Mouse (Mus musculus) gastrocnemius, postnatal 36 days (tissue): Measurements from ENCODE around the gene Oscar. TPM values are rescaled to one million over a fixed set of nuclear protein-coding genes. Genes with fewer than 3 reads are reported as not detected.
"Not testable (repeated sequence)": the region's sequence is repeated elsewhere in the genome, so short reads cannot be mapped to it uniquely, and the experiment has no call there.

Source experiments
- DNase-seq, 2 experiments: peaks; one replicate each; pipeline ENCODE4 v3.0.0; 2022
- intact Hi-C: fragments of 180-260 bp; cut with DNase I; formaldehyde crosslinking; loops from one replicate; pipeline ENCODE4 v1.15.1; 2025
- microRNA-seq, 2 experiments: library from miRNA; unstranded; fragments of <30 nt; microRNA quantifications; one replicate each; pipeline ENCODE4 v1.2.0; 2021
- total RNA-seq, 2 experiments: library from RNA; stranded (reverse); gene quantifications; 2 replicates each; pipeline ENCODE4 v1.2.3; 2021

The Oscar gene
- total RNA-seq, 2 experiments from 2014 or later = not detected

DNA sequence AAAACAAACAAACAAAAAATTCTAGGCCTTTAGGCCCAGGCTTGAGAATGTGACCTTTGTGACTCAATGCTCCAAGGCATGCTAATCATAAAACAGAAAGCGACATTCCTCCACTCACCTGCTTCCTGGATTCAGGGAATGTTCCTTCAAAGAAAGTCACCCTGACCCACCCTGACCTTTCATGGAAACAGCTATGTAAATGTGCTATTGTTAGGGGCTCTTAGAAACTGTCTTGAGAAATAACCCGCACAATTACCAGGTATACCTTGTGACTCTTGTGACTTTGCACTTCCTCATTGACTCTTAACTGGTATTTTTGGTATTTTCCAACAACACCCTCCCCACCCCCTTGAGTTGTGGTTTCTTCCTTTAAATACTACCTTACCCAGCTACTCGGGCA, 45.4 kb downstream of the Oscar start:
- intact Hi-C loops, DNase-seq: not testable (repeated sequence)

DNA sequence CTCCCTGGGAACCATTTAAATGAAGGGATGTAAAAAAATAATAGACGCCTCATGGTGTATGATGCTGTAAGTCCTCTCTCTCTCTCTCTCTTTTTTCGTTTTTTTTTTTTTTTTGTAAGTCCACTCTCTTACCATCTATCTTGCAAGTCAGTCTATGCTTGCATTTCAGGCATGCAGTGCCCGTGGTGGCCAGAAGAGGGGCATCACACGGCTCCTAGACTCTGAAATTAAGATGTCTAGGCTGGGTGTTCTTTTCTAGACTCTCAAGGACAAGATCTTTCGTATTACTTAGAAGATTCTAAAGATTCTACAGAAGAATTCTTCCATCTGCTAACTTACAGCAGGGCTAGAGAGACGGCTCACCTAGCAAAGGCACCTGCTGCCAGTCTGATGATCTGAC, 46.2 kb downstream of the Oscar start:
- intact Hi-C loops = no loop called here

DNA sequence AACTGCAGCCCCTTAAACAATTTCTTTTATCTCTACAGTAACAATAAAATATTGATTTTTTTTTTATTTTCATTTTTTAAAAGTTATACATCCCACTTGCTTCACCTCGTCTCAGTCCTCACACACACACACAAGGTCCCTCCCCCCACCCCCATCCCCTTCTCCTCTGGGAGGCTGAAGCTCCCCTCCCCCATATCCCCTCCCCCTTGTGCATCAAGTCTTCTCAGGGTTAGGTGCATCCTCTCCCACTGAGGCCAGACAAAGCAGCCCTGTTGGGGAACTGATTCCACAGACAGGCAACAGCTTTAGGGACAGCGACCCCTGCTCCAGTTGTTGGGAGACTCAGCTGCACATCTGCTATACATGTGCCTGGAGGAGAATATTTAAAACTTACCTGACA, 48.6 kb downstream of the Oscar start:
- intact Hi-C loops = no loop called here
- no peak for DNase-seq

More for the DNA sequence above, 46.2 kb downstream of the Oscar start:
- no peak for DNase-seq

Small RNA genes within 50 kb of the gene (microRNA-seq; reads per million reads assigned to microRNA genes)
- gene Gm25100 = 0 reads per million in 2 experiments
- gene Mir3572 = 0 to 0.72 reads per million in 2 experiments

Other genes starting within 250 kb of the Oscar start
- not detected for gene Cacng8, start 225.5 kb downstream of the Oscar start, total RNA-seq
- gene Cacng6, start 192.0 kb downstream of the Oscar start, total RNA-seq = 100 to 1,000 TPM in 1 of 2 experiments, 10 to 100 TPM in 1; 96.8 to 101 TPM
- gene Tarm1, start 113.5 kb downstream of the Oscar start, total RNA-seq = not detected
- gene Ndufa3, start 1.2 kb upstream of the Oscar start, total RNA-seq = 100 to 1,000 TPM; 868 to 976 TPM
- 10 to 100 TPM; 12.8 to 17.0 TPM for gene Tfpt, start 13.8 kb upstream of the Oscar start, total RNA-seq
- gene Prpf31, start 13.8 kb upstream of the Oscar start, total RNA-seq = 10 to 100 TPM; 20.9 to 21.7 TPM
- 10 to 100 TPM; 13.3 to 19.8 TPM for gene Cnot3, start 29.1 kb upstream of the Oscar start, total RNA-seq
- gene Leng1, start 49.7 kb upstream of the Oscar start, total RNA-seq = 1 to 10 TPM; 3.3 to 6.1 TPM
- under 1 TPM; 0.43 to 0.94 TPM for gene Tmc4, start 61.4 kb upstream of the Oscar start, total RNA-seq
- 10 to 100 TPM; 26.6 to 27.9 TPM for gene Tsen34, start 76.7 kb upstream of the Oscar start, total RNA-seq
- 10 to 100 TPM in 1 of 2 experiments, 1 to 10 TPM in 1; 8.4 to 10.2 TPM for gene Mboat7, start 77.4 kb upstream of the Oscar start, total RNA-seq
- gene Rps9, start 87.8 kb upstream of the Oscar start, total RNA-seq = 100 to 1,000 TPM; 353 to 420 TPM
- gene Pirb, start 104.2 kb upstream of the Oscar start, total RNA-seq = under 1 TPM; 0.61 to 0.89 TPM
- gene Gm15448, start 209.5 kb upstream of the Oscar start, total RNA-seq = under 1 TPM; 0.15 to 0.20 TPM
- gene Pira2, start 228.9 kb upstream of the Oscar start, total RNA-seq = under 1 TPM in 1 of 2 experiments, not detected in 1; 0.37 TPM